Mouse (Mus musculus) kidney, embryonic 15.5 days (tissue): ENCODE data around the gene Ttc12. TPM values are rescaled to one million over a fixed set of nuclear protein-coding genes. Genes with fewer than 3 reads are reported as not detected.

Source experiments
- ATAC-seq: fragments of 200-750 bp; cut with Nextera tagmentation; replicated peaks from 2 replicates; pipeline ENCODE4 v1.8.0; 2017; ENCODE audit warnings: moderate TSS enrichment; ENCODE audit not compliant: low FRiP score
- H3K27ac ChIP-seq: fragments of 300-500 bp; sonication (generic); 2 replicates; pipeline ENCODE4 v1.5.1; 2015; ENCODE audit warnings: mild to moderate bottlenecking, inconsistent platforms
- H3K27me3 ChIP-seq: fragments of 300-500 bp; sonication (generic); 2 replicates; pipeline ENCODE4 v1.6.1; 2015; ENCODE audit warnings: inconsistent platforms
- H3K36me3 ChIP-seq: fragments of 300-500 bp; sonication (generic); 2 replicates; pipeline ENCODE4 v1.6.1; 2015; ENCODE audit warnings: inconsistent platforms
- H3K4me1 ChIP-seq: fragments of 300-500 bp; sonication (generic); 2 replicates; pipeline ENCODE4 v1.6.1; 2015; ENCODE audit warnings: inconsistent platforms
- H3K4me2 ChIP-seq: fragments of 300-500 bp; sonication (generic); 2 replicates; pipeline ENCODE4 v1.6.1; 2015; ENCODE audit warnings: moderate library complexity, mild to moderate bottlenecking, inconsistent platforms
- H3K4me3 ChIP-seq: fragments of 300-500 bp; sonication (generic); replicated peaks from 2 replicates; pipeline ENCODE4 v1.5.1; 2015; ENCODE audit warnings: mild to moderate bottlenecking, inconsistent platforms
- H3K9ac ChIP-seq: fragments of 300-500 bp; sonication (generic); 2 replicates; pipeline ENCODE4 v1.6.1; 2015; ENCODE audit warnings: mild to moderate bottlenecking, inconsistent platforms
- H3K9me3 ChIP-seq: fragments of 300-500 bp; sonication (generic); replicated peaks from 2 replicates; pipeline ENCODE4 v1.6.1; 2016; ENCODE audit warnings: inconsistent platforms
- WGBS: fragments of 180-500 bp; shearing (Covaris S2); methylation state at CpG from one replicate; pipeline ENCODE4 v1.1.7; 2015; ENCODE audit warnings: mixed read lengths; 5-methylcytosine and 5-hydroxymethylcytosine counted together
- polyA plus RNA-seq: library from polyadenylated mRNA; unstranded; fragments of >200 nt; fragmentation: Nextera tagmentation; extraction: Ambion mirVana; gene quantifications from 2 replicates; pipeline ENCODE4 v1.2.1, GENCODE M21; 2015

Ttc12 gene
- polyA plus RNA-seq, 1 experiment from 2014 or later = 2.5 TPM

DNA sequence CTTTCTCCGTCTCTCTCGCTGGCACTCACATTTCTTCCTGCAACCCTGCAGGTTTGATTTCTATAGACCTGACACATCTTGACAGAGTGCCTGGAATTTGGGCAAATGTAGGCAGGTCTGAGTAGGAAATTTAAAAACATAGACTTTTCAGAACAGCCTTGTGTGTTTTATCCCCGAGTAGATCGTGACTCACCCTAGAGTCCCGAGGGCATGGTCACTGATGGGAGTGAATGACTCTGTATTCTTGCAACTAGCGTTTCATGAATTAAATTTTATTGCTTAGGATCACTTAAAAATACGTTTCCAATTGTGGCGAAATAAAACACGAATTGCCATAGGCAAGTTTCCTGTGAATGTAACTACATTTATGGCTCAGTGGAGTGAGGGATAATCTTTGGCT is 37.9 kb upstream of the Ttc12 start:
- 70% methylated on average over 9 of the region's 9 CpGs for WGBS
- Histone ChIP-seq H3K27ac (no peak overlapping the region), H3K36me3 (peaks cover 44% of the 10 kb centered on the region), H3K9ac (no peak overlapping the region), H3K9me3 (no peaks in the 10 kb centered on the region), H3K27me3 (no peaks in the 10 kb centered on the region), H3K4me2 (no peak overlapping the region), H3K4me3 (no peak overlapping the region), H3K4me1 (no peaks in the 10 kb centered on the region)
- no peak for ATAC-seq

DNA sequence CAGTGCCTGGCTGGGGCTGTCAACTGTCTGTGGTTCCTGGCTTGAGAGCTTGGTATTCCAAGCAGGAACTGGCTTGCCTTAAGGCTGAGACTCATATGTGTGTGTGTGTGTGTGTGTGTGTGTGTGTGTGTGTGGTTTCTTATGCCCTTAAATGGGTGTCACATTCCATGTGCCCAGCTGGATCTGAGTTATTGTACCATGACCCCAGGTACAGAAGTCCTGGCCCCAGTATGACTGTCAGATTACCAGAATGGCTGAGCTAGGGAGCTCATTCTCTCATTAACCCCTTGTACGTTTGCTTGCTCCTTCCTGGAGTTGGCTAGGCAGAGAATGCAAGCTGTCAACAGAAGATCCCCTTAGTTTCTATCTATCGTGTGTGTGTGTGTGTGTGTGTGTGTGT is 28.3 kb upstream of the Ttc12 start:
- H3K4me1 ChIP-seq = peaks cover 14% of the 10 kb centered on the region
- no peak for ATAC-seq
- no peaks in the 10 kb centered on the region for H3K9me3 ChIP-seq
- H3K36me3 ChIP-seq = peaks cover 54% of the 10 kb centered on the region
- no peak overlapping the region for H3K9ac ChIP-seq
- 51% methylated on average over 2 of the region's 2 CpGs for WGBS
- no peaks in the 10 kb centered on the region for H3K27me3 ChIP-seq
- H3K4me2 ChIP-seq = no peak overlapping the region
- H3K27ac ChIP-seq = no peak overlapping the region
- H3K4me3 ChIP-seq = no peak overlapping the region

DNA sequence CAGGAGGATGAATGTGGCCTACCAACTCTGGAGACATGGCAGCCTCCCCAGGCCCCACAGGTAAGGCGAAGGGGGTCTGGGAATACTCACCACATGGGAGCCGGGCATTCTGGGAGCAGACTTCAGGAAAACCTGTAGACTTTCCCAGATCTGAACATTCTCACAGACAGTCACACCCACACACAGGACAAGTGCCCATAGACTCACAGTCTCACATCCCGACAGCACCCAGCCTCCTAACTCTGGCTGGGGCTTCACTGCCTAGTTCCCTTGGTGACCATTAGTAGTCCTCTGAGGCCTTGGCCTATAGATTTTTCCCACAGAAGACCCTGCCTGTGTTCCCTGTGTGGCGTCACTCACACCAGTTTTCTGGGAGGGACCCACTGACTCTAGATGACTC is 24.6 kb upstream of the Ttc12 start:
- H3K9ac ChIP-seq = no peak overlapping the region
- no peak overlapping the region for H3K4me3 ChIP-seq
- H3K27ac ChIP-seq = no peak overlapping the region
- peaks cover 4% of the 10 kb centered on the region; the same call in 1 of the 2 replicates for H3K4me1 ChIP-seq
- peaks cover 70% of the 10 kb centered on the region for H3K36me3 ChIP-seq
- no peak for ATAC-seq
- no peaks in the 10 kb centered on the region for H3K9me3 ChIP-seq
- H3K27me3 ChIP-seq = no peaks in the 10 kb centered on the region
- WGBS = 94% methylated on average over 4 of the region's 4 CpGs
- no peak overlapping the region for H3K4me2 ChIP-seq

DNA sequence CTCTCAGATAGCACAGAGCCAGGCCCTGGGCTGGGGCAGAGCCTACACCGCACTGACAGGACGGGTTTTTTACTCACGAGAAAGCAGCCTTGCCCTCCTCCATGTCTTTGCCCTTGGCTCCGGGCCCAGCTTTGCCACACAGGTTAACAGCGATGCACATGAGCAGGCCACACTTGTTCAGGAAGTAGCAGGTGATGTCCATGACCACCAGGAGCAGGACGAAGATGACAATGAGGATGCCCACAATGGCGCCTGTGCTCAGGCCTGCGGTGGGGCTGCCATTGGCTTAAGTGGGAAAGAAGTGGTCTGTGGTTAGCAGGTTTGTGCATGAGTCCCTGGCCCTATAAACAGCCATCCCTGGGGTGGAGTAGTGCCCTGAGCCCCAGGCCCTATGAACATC is 23.6 kb upstream of the Ttc12 start:
- Histone ChIP-seq H3K9me3 (no peaks in the 10 kb centered on the region), H3K36me3 (peaks cover 77% of the 10 kb centered on the region), H3K4me1 (no peaks in the 10 kb centered on the region), H3K4me2 (no peak overlapping the region), H3K27ac (no peak overlapping the region), H3K9ac (no peak overlapping the region), H3K27me3 (no peaks in the 10 kb centered on the region), H3K4me3 (no peak overlapping the region)
- ATAC-seq = no peak
- 87% methylated on average over 8 of the region's 8 CpGs for WGBS

DNA sequence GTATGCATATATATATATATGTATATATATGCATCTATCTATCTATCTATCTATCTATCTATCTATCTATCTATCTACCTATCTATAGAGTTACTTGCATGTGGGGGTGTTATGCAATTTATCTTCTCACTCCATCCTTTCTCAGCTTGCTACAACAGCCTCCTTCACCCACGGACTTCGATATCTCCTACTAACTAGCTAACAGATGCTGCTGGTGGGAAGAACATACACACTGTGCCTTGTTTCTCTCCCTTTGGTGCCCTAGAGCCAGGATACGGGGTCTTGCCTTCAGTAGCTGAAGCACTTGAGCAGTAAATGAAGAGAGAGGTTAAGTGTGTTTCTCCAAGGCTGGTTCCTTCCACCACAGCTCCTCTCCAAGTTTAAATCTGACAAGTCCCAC is 23.1 kb upstream of the Ttc12 start:
- Histone ChIP-seq H3K36me3 (peaks cover 80% of the 10 kb centered on the region), H3K4me3 (no peak overlapping the region), H3K9ac (no peak overlapping the region), H3K4me1 (no peaks in the 10 kb centered on the region), H3K27me3 (no peaks in the 10 kb centered on the region), H3K9me3 (no peaks in the 10 kb centered on the region), H3K27ac (no peak overlapping the region), H3K4me2 (no peak overlapping the region)
- 94% methylated on average over 3 of the region's 3 CpGs for WGBS
- no peak for ATAC-seq

DNA sequence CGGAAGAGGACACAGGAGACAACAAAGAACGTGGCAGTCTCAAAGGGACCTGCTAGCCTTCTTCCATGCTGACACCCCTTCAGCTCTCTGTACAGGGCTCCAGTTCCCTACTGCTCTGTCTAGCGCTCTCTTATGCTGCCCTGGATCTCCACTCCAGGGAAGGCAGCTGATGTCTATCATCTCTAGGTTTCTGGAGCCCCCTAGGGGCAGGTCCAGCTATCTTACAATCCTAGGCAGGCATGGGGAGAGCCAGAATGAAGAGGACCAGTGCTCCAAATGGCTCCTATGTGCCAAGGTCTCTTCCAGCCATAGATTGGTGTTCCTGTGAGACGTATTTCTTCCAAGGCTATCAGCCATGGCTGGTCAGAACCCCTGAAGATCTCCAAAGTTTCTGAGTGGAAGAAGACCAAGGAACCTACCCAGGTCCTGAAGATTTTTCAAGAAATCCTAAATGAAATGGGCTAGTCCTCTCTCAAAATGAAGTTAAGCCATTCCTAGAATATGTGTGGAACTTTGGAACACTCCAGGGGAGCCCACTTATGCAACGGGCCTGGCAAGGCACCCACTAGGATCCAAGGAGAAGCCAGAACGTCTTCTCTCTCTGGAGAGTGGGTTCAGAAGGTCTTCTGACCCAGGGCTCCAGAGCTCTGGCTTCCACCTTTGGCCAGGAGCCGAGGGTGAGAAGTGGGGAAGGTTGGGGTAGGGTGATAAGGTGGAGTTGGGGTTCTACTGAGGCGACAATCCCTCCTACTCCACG is 22.0 kb upstream of the Ttc12 start:
- 86% methylated on average over 9 of the region's 9 CpGs for WGBS

DNA sequence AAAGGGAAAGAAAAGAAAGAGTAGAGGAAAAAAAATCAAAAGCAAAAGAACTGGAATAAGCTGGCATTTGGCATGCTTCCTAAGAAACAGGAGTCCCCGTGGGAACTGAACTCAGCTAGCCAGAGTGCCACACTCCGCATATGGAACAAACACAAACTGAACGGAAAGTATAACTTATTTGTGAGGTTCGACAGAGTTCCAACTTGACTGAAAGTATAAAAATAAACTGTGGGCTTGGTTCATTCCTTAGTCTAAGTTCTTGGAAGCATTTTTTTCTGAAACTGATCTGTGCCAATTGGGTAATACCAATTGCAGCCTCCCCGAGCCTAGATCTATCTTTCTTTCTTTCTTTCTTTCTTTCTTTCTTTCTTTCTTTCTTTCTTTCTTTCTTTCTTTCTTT is 18.6 kb upstream of the Ttc12 start:
- no peak overlapping the region for H3K4me3 ChIP-seq
- H3K4me1 ChIP-seq = no peaks in the 10 kb centered on the region
- no peaks in the 10 kb centered on the region for H3K27me3 ChIP-seq
- no peak for ATAC-seq
- no peak overlapping the region for H3K9ac ChIP-seq
- WGBS = 73% methylated on average over 5 of the region's 5 CpGs
- H3K27ac ChIP-seq = no peak overlapping the region
- no peak overlapping the region for H3K4me2 ChIP-seq
- peaks cover 53% of the 10 kb centered on the region for H3K36me3 ChIP-seq
- no peaks in the 10 kb centered on the region for H3K9me3 ChIP-seq

More for the DNA sequence above, 22.0 kb upstream of the Ttc12 start:
- no peaks in the 10 kb centered on the region for H3K27me3 ChIP-seq
- H3K4me2 ChIP-seq = no peak overlapping the region
- H3K9ac ChIP-seq = no peak overlapping the region
- H3K4me1 ChIP-seq = no peaks in the 10 kb centered on the region
- no peak overlapping the region for H3K27ac ChIP-seq
- no peak for ATAC-seq
- H3K36me3 ChIP-seq = peaks cover 75% of the 10 kb centered on the region
- H3K4me3 ChIP-seq = no peak overlapping the region
- no peaks in the 10 kb centered on the region for H3K9me3 ChIP-seq

DNA sequence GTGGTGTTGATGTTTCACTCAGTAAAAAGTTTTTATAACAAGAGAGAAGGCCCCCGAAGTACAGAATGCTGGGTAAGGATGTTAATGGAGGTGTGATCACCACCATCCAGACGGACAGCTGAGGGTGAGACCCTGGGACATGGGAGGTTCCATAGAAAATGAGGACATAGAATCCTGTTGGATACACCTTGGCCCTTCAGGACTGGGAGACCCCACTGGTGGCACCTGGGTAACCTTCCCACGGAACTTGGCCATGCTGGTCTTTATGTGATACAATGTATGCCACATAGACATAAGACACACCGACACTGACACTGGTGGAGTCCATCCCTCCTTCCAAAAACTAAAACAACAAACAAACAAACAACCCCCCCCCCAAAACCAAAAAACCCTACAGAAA is 16.2 kb upstream of the Ttc12 start:
- H3K4me2 ChIP-seq = no peak overlapping the region
- H3K27ac ChIP-seq = no peak overlapping the region
- H3K9ac ChIP-seq = no peak overlapping the region
- ATAC-seq = no peak
- WGBS = 88% methylated on average over 4 of the region's 4 CpGs
- peaks cover 31% of the 10 kb centered on the region for H3K36me3 ChIP-seq
- no peaks in the 10 kb centered on the region for H3K9me3 ChIP-seq
- H3K4me1 ChIP-seq = no peaks in the 10 kb centered on the region
- H3K4me3 ChIP-seq = no peak overlapping the region
- no peaks in the 10 kb centered on the region for H3K27me3 ChIP-seq

DNA sequence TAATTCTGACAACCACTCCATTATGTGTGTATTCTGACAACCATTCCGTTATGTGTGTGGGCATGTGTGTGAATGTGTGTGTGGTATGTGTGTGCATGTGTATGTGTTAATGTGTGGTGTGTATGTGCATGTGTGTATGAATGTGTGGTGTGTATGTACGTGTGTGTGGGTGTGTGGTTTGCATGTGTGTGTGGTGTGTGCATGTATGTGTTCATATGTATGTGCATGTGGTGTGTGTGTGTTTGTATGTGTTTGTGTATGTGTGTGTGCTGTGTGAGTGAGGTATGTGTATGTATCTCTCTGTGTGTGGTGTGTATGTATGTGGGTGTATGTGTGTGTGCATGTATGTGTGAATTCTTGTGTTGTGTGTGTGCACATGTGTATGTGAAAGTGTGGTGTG is 13.9 kb upstream of the Ttc12 start:
- Histone ChIP-seq H3K4me1 (no peaks in the 10 kb centered on the region), H3K27me3 (no peaks in the 10 kb centered on the region), H3K4me3 (no peak overlapping the region), H3K36me3 (peaks cover 8% of the 10 kb centered on the region; the same call in 1 of the 2 replicates), H3K9ac (no peak overlapping the region), H3K4me2 (no peak overlapping the region), H3K27ac (no peak overlapping the region), H3K9me3 (no peaks in the 10 kb centered on the region)
- no peak for ATAC-seq
- 88% methylated on average over 2 of the region's 2 CpGs for WGBS

DNA sequence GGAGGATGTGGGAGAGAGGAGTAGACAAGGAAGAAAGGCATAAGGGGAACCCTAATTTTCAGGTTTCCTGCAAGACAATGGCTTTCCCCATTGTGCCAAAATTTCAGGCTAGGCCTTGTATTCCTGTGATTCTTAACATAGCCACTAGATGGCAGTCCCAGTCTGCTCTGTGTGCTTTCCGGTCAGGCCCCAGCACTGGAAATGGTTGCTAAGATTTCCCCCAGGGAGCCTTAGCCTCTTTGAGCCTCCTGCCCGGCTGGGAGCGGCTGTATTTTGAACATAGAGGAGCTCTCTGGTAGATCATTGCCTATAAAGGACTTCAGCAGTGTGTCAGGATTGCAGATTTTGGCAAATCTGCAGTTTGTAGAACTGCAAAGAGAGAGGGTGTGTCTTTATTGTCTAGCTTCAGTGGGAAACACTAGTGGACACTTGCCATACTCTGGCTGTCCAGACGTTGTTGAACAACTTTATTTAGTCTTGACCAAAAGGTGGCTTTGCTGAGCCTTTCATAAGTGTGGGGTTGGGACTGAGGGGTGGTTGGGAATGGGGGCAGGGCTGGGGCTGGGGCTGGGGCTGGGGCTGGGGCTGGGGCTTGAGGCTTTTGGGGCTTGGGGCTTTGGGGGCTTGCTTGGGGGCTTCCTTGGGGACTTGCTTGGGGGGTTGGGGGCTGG is 8.1 kb upstream of the Ttc12 start:
- H3K4me3 ChIP-seq = no peak overlapping the region
- ATAC-seq = peak; percentile 64; the same call in 1 of the 2 replicates
- no peaks in the 10 kb centered on the region for H3K36me3 ChIP-seq
- H3K4me2 ChIP-seq = peak overlapping the region; percentile 36
- H3K9ac ChIP-seq = no peak overlapping the region
- peaks cover 3% of the 10 kb centered on the region; the same call in 1 of the 2 replicates for H3K4me1 ChIP-seq
- 3% methylated on average over 4 of the region's 4 CpGs for WGBS
- H3K27me3 ChIP-seq = no peaks in the 10 kb centered on the region; the same call in 1 of the 2 replicates
- H3K9me3 ChIP-seq = no peaks in the 10 kb centered on the region
- H3K27ac ChIP-seq = no peak overlapping the region

DNA sequence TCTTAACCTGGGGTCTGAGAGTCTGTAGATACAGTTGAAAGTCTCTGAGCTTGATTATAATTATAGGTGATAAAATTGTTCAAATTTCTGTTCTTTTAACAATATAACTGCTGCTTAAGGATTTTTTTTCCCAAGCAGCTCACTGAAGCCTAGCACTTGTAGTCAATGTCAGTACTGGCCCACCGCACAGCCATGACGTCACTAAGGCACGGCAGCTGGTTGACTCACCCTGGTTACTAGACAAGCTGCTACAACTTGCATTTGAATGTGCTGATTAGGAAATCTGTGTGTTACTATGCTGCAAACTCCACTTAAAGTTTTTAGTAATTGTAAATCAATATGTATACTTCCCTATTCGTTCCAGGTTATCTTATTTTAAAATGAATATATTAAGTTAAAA is 4.6 kb upstream of the Ttc12 start:
- H3K4me2 ChIP-seq = no peak overlapping the region
- no peaks in the 10 kb centered on the region for H3K9me3 ChIP-seq
- H3K4me1 ChIP-seq = peaks cover 7% of the 10 kb centered on the region; the same call in 1 of the 2 replicates
- H3K4me3 ChIP-seq = no peak overlapping the region
- WGBS = 76% methylated on average over 4 of the region's 4 CpGs
- H3K27ac ChIP-seq = no peak overlapping the region
- no peak overlapping the region for H3K9ac ChIP-seq
- no peak for ATAC-seq
- H3K27me3 ChIP-seq = peaks cover 4% of the 10 kb centered on the region; the same call in 1 of the 2 replicates
- H3K36me3 ChIP-seq = no peaks in the 10 kb centered on the region
